Mouse (Mus musculus) embryonic fibroblast, embryonic 13.5 days (primary cell): ENCODE measurements at regions not wholly inside any gene's neighbourhood (a gene's known extent, or its start where the extent isn't known, plus 50 kb on each side); places are given as distances from the start of the nearest gene placed in this dataset.

Source experiments
- CTCF ChIP-seq: IDR thresholded peaks from 2 replicates; pipeline ENCODE4 v1.5.1; 2011; ENCODE audit warnings: mild to moderate bottlenecking, control low read depth, low read length, moderate library complexity, borderline replicate concordance; ENCODE audit not compliant: insufficient read depth
- POLR2A ChIP-seq: IDR thresholded peaks from 2 replicates; pipeline ENCODE4 v1.6.1; 2011; ENCODE audit warnings: low read depth, mild to moderate bottlenecking, control low read depth, low read length, moderate library complexity

DNA sequence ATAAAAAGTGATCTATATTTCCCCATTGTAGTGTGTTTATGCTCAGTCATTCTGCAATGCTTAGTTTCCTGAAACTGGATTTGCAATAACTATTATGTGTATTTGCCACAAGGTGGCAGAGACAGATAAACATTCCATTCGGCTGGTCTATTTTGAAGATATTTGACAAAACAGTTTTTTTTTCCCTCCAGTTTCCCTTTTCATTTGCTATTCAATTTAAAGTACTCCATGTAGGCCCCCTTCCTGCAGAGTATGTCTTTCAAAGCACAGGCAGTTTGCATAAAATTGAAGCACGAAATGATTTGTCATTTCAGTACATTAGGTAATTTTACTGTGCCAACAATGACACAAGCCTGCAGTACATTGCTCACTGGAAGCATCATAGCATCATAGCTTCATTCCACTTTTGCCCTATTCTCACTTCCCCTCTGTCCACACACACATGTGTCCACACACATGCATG, 184.3 kb upstream of the Palmd start:
- TF ChIP-seq POLR2A (no peak), CTCF (no peak)
